8 mouse cellular contexts compared by ENCODE assay signal in genomic region chr10:13967451-13968233, GRCm38 (mm10). TPM values are rescaled to one million over a fixed set of nuclear protein-coding genes. Genes with fewer than 3 reads are reported as not detected.
DNase-seq lines count a peak whose midpoint lies in the region; ATAC-seq and TF ChIP-seq lines count a peak whose summit lies in the region.

No protein-coding gene starts in this region.

- H3K27ac ChIP-seq in lung, embryonic 14.5 days (ENCODE audit: low read depth): peak overlapping the region; percentile 97

- WGBS in lung, embryonic 14.5 days: under 1% methylated on average over 36 of the region's 36 CpGs

- peak; percentile 67 to 77 for DNase-seq in cerebellum, adult 18-20 months
- peak; percentile 63 for DNase-seq in layer of hippocampus, adult 9-10 months (ENCODE audit: low spot score)
- peak; percentile 85 for DNase-seq in lung, embryonic 14.5 days
- DNase-seq in testis, postnatal 10 days (ENCODE audit: low spot score): peak; percentile 75

- ATAC-seq in frontal cortex, adult (ENCODE audit: low TSS enrichment): peak; percentile 28
- ATAC-seq in hematopoietic stem cell, adult 5-6 weeks (replicated peaks in 1 of 2; ENCODE audit: insufficient read depth in 1 of 2, low FRiP score in 2 of 2, low TSS enrichment in 1 of 2, low read depth in 1 of 2, poor library complexity in 2 of 2, severe bottlenecking in 2 of 2): peak; percentile 35 to 54
- ATAC-seq in lung, embryonic 14.5 days (ENCODE audit: insufficient read depth): peak; percentile 52
- peak; percentile 14; the same call in 1 of the 2 replicates for ATAC-seq in neutrophil, adult 5-6 weeks (ENCODE audit: extremely low read depth, insufficient number of reproducible peaks, low FRiP score, poor library complexity, severe bottlenecking)

- peak overlapping the region; percentile 99 for H3K4me2 ChIP-seq in lung, embryonic 14.5 days

- peak overlapping the region; percentile 77 for H3K9ac ChIP-seq in lung, embryonic 14.5 days

- peaks cover 23% of the 10 kb centered on the region for H3K4me1 ChIP-seq in E14TG2a.4 (replicated peaks; ENCODE audit: low read depth, low read length)
- H3K4me1 ChIP-seq in lung, embryonic 14.5 days (ENCODE audit: insufficient read depth): peaks cover 3% of the 10 kb centered on the region

- H3K27me3 ChIP-seq in E14TG2a.4 (ENCODE audit: insufficient read depth, low read length): peaks cover 30% of the 10 kb centered on the region
- no peaks in the 10 kb centered on the region for H3K27me3 ChIP-seq in lung, embryonic 14.5 days (ENCODE audit: insufficient read depth, low read length)

- H3K9me3 ChIP-seq in E14TG2a.4 (ENCODE audit: low read length): no peaks in the 10 kb centered on the region
- H3K9me3 ChIP-seq in lung, embryonic 14.5 days (ENCODE audit: low read depth, low read length): no peaks in the 10 kb centered on the region

- peak overlapping the region; percentile 88 for H3K4me3 ChIP-seq in E14TG2a.4 (replicated peaks; ENCODE audit: low read length)
- peak overlapping the region; percentile 75 for H3K4me3 ChIP-seq in lung, embryonic 14.5 days (ENCODE audit: low read depth, low read length)

- H3K36me3 ChIP-seq in E14TG2a.4 (ENCODE audit: insufficient read depth, low read length): no peaks in the 10 kb centered on the region
- H3K36me3 ChIP-seq in lung, embryonic 14.5 days (ENCODE audit: insufficient read depth): no peaks in the 10 kb centered on the region

- TF ChIP-seq CTCF in E14TG2a.4 (conservative IDR thresholded peaks at IDR 0.05; ENCODE audit: low read length): no peak
- no peak for TF ChIP-seq CTCF in lung, embryonic 14.5 days (IDR thresholded peaks at IDR 0.05; ENCODE audit: low read depth)

RNA-seq across cellular contexts. Expression of gene Hivep2, which starts 1.8 kb away (rescaled TPM):
- total RNA-seq in hematopoietic stem cell, adult 5-6 weeks (2017): 6.6 and 7.4 TPM in 2 replicates
- polyA plus RNA-seq in lung, embryonic 14.5 days (2014; fragmentation: Nextera tagmentation; extraction: Ambion mirVana): 5.1 and 5.3 TPM in 2 replicates
- total RNA-seq in neutrophil, adult 5-6 weeks (2017): 39.5 and 50.3 TPM in 2 replicates

Comparison
In these comparisons a context has a peak if more than half of its experiments do, and no peak if none do; other contexts are left out.
1. Peak in every context shown above with its lines: DNase-seq, ATAC-seq, H3K4me3 ChIP-seq and H3K27ac ChIP-seq.